Mouse (Mus musculus) spleen, adult 2 months (tissue): ENCODE results near the gene Pax4. TPM values are rescaled to one million over a fixed set of nuclear protein-coding genes. Genes with fewer than 3 reads are reported as not detected.

ENCODE experiments used
- DNase-seq, 2 experiments: peaks; one replicate each; pipeline versions ENCODE4 v3.0.0 to v3.0.0-alpha.2; 2012 to 2021; ENCODE audit warnings: low spot score in 2 of 2, low read depth in 1 of 2
- H3K27ac ChIP-seq: fragments of 200-500 bp; 2 replicates; pipeline ENCODE4 v1.5.1; 2012; ENCODE audit warnings: low read length, inconsistent platforms; ENCODE audit not compliant: insufficient read depth
- H3K27me3 ChIP-seq: fragments of 200-500 bp; 2 replicates; pipeline ENCODE4 v1.6.1; 2012; ENCODE audit warnings: mild to moderate bottlenecking, moderate library complexity, low read length, inconsistent platforms; ENCODE audit not compliant: control insufficient read depth, insufficient read depth
- H3K36me3 ChIP-seq: fragments of 200-500 bp; 2 replicates; pipeline ENCODE4 v1.6.1; 2012; ENCODE audit warnings: mild to moderate bottlenecking, low read length, inconsistent platforms; ENCODE audit not compliant: control insufficient read depth, insufficient read depth
- H3K4me1 ChIP-seq: fragments of 200-500 bp; 2 replicates; pipeline ENCODE4 v1.6.1; 2011; ENCODE audit warnings: inconsistent platforms; ENCODE audit not compliant: control insufficient read depth, insufficient read depth, insufficient read length
- H3K4me3 ChIP-seq: fragments of 200-500 bp; 2 replicates; pipeline ENCODE4 v1.5.1; 2011; ENCODE audit warnings: mild to moderate bottlenecking, inconsistent platforms; ENCODE audit not compliant: insufficient read depth, insufficient read length; ENCODE audit errors: extremely low read depth
- CTCF ChIP-seq: fragments of 200-500 bp; IDR thresholded peaks from 2 replicates; pipeline ENCODE4 v1.5.1; 2011; ENCODE audit warnings: mild to moderate bottlenecking, inconsistent platforms; ENCODE audit not compliant: insufficient read depth, insufficient read length, insufficient replicate concordance; ENCODE audit errors: extremely low read depth
- POLR2A ChIP-seq: fragments of 200-500 bp; IDR thresholded peaks from 2 replicates; pipeline ENCODE4 v1.6.1; 2011; ENCODE audit warnings: low read depth, low read length, inconsistent platforms
- WGBS: fragments of 180-500 bp; shearing (Covaris S2); methylation state at CpG from one replicate; pipeline ENCODE4 v1.1.7; 2018; 5-methylcytosine and 5-hydroxymethylcytosine counted together
- polyA plus RNA-seq: library from polyadenylated mRNA; depleted of rRNA; stranded (reverse); fragments of >200 nt; gene quantifications from 2 replicates; pipeline ENCODE4 v1.2.3, GENCODE M21; 2012; rRNA removed

The Pax4 gene
- polyA plus RNA-seq: not detected in 2 replicates

- 91% methylated on average over 2 of the region's 2 CpGs for WGBS
- Histone ChIP-seq H3K27me3 (no peaks in the 10 kb centered on the region), H3K4me1 (no peaks in the 10 kb centered on the region), H3K4me3 (no peak within 1 kb of the TSS), H3K27ac (no peak within 1 kb of the TSS), H3K36me3 (no peaks in the 10 kb centered on the region)
- no peak for DNase-seq
- TF ChIP-seq POLR2A: no peak
- no peak for TF ChIP-seq CTCF
These were observed at the start of gene Pax4 for GRCm38 (mm10) chr6:28449253-28449652. Pax4 (minus strand) TSS chr6:28449353.

GRCm38 (mm10) chr6:28497837-28498236, 48.7 kb upstream of the Pax4 start:
- no peaks in the 10 kb centered on the region; the same call in 1 of the 2 replicates for H3K36me3 ChIP-seq
- no peak overlapping the region for H3K27ac ChIP-seq
- 15% methylated on average over 5 of the region's 5 CpGs for WGBS
- TF ChIP-seq POLR2A: no peak
- TF ChIP-seq CTCF: no peak
- no peak overlapping the region for H3K4me3 ChIP-seq
- DNase-seq: no peak
- no peaks in the 10 kb centered on the region for H3K27me3 ChIP-seq
- no peaks in the 10 kb centered on the region for H3K4me1 ChIP-seq

- no peak overlapping the region for H3K27ac ChIP-seq
- no peak overlapping the region for H3K4me3 ChIP-seq
- no peaks in the 10 kb centered on the region for H3K27me3 ChIP-seq
- DNase-seq: no peak
- H3K36me3 ChIP-seq: peaks cover 4% of the 10 kb centered on the region
- TF ChIP-seq POLR2A (no peak), CTCF (no peak)
- peaks cover 7% of the 10 kb centered on the region; the same call in 1 of the 2 replicates for H3K4me1 ChIP-seq
These were observed 42.0 kb upstream of the Pax4 start for GRCm38 (mm10) chr6:28491198-28491597.

- no peak overlapping the region for H3K4me3 ChIP-seq
- no peak for TF ChIP-seq CTCF
- TF ChIP-seq POLR2A: no peak
- H3K27me3 ChIP-seq: no peaks in the 10 kb centered on the region
- H3K27ac ChIP-seq: no peak overlapping the region
- peaks cover 4% of the 10 kb centered on the region for H3K36me3 ChIP-seq
- DNase-seq: no peak
- H3K4me1 ChIP-seq: peaks cover 11% of the 10 kb centered on the region
- WGBS: 47% methylated on average over 5 of the region's 5 CpGs
These were observed 41.5 kb upstream of the Pax4 start for GRCm38 (mm10) chr6:28490612-28491011.

GRCm38 (mm10) chr6:28488204-28488851, 39.2 kb upstream of the Pax4 start:
- Histone ChIP-seq H3K27ac (no peak overlapping the region), H3K36me3 (peaks cover 4% of the 10 kb centered on the region), H3K27me3 (no peaks in the 10 kb centered on the region), H3K4me3 (no peak overlapping the region), H3K4me1 (peaks cover 11% of the 10 kb centered on the region)
- TF ChIP-seq POLR2A (no peak), CTCF (no peak)
- WGBS: 90% methylated on average over 1 of the region's 1 CpGs
- no peak for DNase-seq

- no peak for TF ChIP-seq POLR2A
- TF ChIP-seq CTCF: no peak
- peaks cover 4% of the 10 kb centered on the region for H3K36me3 ChIP-seq
- H3K27me3 ChIP-seq: no peaks in the 10 kb centered on the region
- WGBS: 69% methylated on average over 7 of the region's 7 CpGs
- no peak for DNase-seq
- peak overlapping the region; percentile 16; the same call in 1 of the 2 replicates for H3K4me3 ChIP-seq
- peaks cover 11% of the 10 kb centered on the region for H3K4me1 ChIP-seq
- peak overlapping the region; percentile 45 for H3K27ac ChIP-seq
These were observed 37.8 kb upstream of the Pax4 start for GRCm38 (mm10) chr6:28486905-28487304.

- no peak for TF ChIP-seq CTCF
- no peak for TF ChIP-seq POLR2A
- H3K27ac ChIP-seq: peak overlapping the region; percentile 73
- no peak for DNase-seq
- no peaks in the 10 kb centered on the region for H3K27me3 ChIP-seq
- H3K36me3 ChIP-seq: peaks cover 4% of the 10 kb centered on the region
- peaks cover 11% of the 10 kb centered on the region for H3K4me1 ChIP-seq
- WGBS: 30% methylated on average over 2 of the region's 2 CpGs
- no peak overlapping the region for H3K4me3 ChIP-seq
These were observed 37.3 kb upstream of the Pax4 start for GRCm38 (mm10) chr6:28486471-28486870.
